Mouse (Mus musculus): ENCODE data around the gene Tdgf1. TPM values are rescaled to one million over a fixed set of nuclear protein-coding genes. Genes with fewer than 3 reads are reported as not detected.

The Tdgf1 gene
- 0.62 and 0.63 TPM in 2 replicates for polyA plus RNA-seq (2014; fragmentation: Nextera tagmentation; extraction: Ambion mirVana)

DNA sequence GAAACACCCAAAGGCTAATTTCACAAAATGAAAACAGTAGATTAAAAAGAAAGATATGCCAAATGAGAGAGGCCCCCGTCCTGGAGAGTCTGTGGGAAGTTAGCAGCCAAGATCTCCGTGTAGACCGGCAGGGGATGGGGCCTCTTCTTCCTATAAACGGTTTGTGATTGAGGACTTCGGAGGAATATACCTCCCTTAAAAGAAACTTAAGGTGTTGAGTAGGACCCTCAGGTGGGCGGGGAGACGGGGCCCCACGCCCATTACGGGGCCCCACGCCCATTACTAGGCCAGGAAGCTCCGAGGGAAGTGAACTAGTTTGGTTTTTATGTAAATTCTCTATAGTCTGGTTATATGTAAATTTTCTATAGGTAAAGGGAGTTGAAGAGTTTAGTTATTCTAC is at the start of gene Tdgf1:
Tdgf1 (minus strand) TSS at position 233 of the 400 bp plus-strand sequence.
- Histone ChIP-seq H3K9me3 (ENCODE audit: control insufficient read depth, low read length) (no peaks in the 10 kb centered on the region), H3K4me3 (ENCODE audit: low read depth, low read length) (no peak within 1 kb of the TSS), H3K27me3 (replicated peaks; ENCODE audit: control insufficient read depth, insufficient read depth, low read length) (peaks cover 46% of the 10 kb centered on the region), H3K9ac (ENCODE audit: low read depth, low read length) (no peak within 1 kb of the TSS), H3K4me2 (ENCODE audit: low read depth, low read length) (0 out of 2 replicates have a peak within 1 kb of the TSS, but pooled peaks have one; percentile 15), H3K36me3 (ENCODE audit: control insufficient read depth, insufficient read depth, low read length) (no peaks in the 10 kb centered on the region), H3K27ac (replicated peaks; ENCODE audit: low read depth, low read length) (no peak within 1 kb of the TSS), H3K4me1 (ENCODE audit: control insufficient read depth, insufficient read depth, low read length) (no peaks in the 10 kb centered on the region)
- no peak for DNase-seq (ENCODE audit: low spot score)
- no peak for ATAC-seq (ENCODE audit: low read depth)
- 12% methylated on average over 11 of the region's 11 CpGs for WGBS

DNA sequence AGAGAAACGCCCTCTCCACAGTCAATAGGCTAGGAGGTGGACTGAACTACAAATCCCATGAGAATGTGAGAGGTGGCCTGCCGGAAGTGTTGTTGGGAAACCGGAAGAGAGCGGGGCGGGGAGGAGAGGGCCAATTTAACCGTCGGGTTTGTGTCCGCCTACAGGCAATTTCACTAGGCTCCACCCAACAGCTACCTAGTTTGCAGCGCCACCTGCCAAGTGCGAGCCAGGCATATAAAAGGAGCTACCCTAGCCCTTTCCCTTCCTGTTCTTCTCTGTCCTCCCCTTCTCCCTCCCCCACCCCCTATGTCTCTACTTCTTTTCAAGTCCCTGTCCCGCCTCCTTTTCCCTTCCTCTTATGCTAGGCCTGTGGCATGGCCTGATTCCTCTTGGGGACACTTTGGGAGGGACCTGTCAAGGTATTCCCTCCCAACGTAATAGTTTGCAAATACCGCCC is 48.8 kb upstream of the Tdgf1 start:
- Histone ChIP-seq H3K27me3 (replicated peaks; ENCODE audit: control insufficient read depth, insufficient read depth, low read length) (no peaks in the 10 kb centered on the region), H3K4me1 (ENCODE audit: control insufficient read depth, insufficient read depth, low read length) (no peaks in the 10 kb centered on the region), H3K4me3 (ENCODE audit: low read depth, low read length) (peak overlapping the region; percentile 41), H3K9ac (ENCODE audit: low read depth, low read length) (0 out of 2 replicates have a peak overlapping the region, but pooled peaks have one; percentile 34), H3K9me3 (ENCODE audit: control insufficient read depth, low read length) (no peaks in the 10 kb centered on the region), H3K36me3 (ENCODE audit: control insufficient read depth, insufficient read depth, low read length) (no peaks in the 10 kb centered on the region), H3K4me2 (ENCODE audit: low read depth, low read length) (peak overlapping the region; percentile 51), H3K27ac (replicated peaks; ENCODE audit: low read depth, low read length) (no peak overlapping the region)
- ATAC-seq (ENCODE audit: low read depth) (peak; percentile 84), DNase-seq (ENCODE audit: low spot score) (peak; percentile 93)
- 10% methylated on average over 13 of the region's 13 CpGs for WGBS

- 41% methylated on average over 3 of the region's 3 CpGs for WGBS
- ATAC-seq (ENCODE audit: low read depth) (no peak), DNase-seq (ENCODE audit: low spot score) (no peak)
- no peaks in the 10 kb centered on the region for H3K27me3 ChIP-seq (replicated peaks; ENCODE audit: control insufficient read depth, insufficient read depth, low read length)
- no peak overlapping the region for H3K9ac ChIP-seq (ENCODE audit: low read depth, low read length)
- H3K4me3 ChIP-seq (ENCODE audit: low read depth, low read length): no peak overlapping the region
- no peaks in the 10 kb centered on the region for H3K36me3 ChIP-seq (ENCODE audit: control insufficient read depth, insufficient read depth, low read length)
- H3K4me1 ChIP-seq (ENCODE audit: control insufficient read depth, insufficient read depth, low read length): no peaks in the 10 kb centered on the region
- no peak overlapping the region for H3K27ac ChIP-seq (replicated peaks; ENCODE audit: low read depth, low read length)
- H3K9me3 ChIP-seq (ENCODE audit: control insufficient read depth, low read length): no peaks in the 10 kb centered on the region
- no peak overlapping the region for H3K4me2 ChIP-seq (ENCODE audit: low read depth, low read length)
These were observed 47.3 kb upstream of the Tdgf1 start for GRCm38 (mm10) chr9:110993281-110993709.

DNA sequence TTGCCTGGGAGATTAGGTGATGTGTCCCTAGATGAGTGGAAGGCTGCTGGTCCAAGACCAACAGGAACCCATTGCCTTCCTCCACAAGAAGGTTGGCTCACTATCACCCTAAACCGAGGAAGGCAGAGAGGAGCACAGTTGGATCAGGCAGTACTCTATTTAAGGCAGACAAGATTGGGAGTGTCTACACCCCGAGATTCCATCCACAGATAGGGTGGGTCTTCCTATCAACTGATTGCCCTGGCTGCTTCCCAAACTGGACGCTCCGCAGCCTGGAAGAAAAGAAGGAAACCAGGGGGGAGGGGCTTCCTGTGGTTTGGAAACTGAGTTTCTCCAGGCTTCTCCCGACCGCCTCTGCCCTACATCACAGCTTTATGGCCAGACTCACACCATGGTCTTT is 44.2 kb upstream of the Tdgf1 start, which contains the start of gene Rtp3:
Rtp3 (minus strand) TSS at position 380 of the 400 bp plus-strand sequence.
- no peak for ATAC-seq (ENCODE audit: low read depth)
- no peak for DNase-seq (ENCODE audit: low spot score)
- Histone ChIP-seq H3K9me3 (ENCODE audit: control insufficient read depth, low read length) (no peaks in the 10 kb centered on the region), H3K9ac (ENCODE audit: low read depth, low read length) (no peak within 1 kb of the TSS), H3K27me3 (replicated peaks; ENCODE audit: control insufficient read depth, insufficient read depth, low read length) (no peaks in the 10 kb centered on the region), H3K36me3 (ENCODE audit: control insufficient read depth, insufficient read depth, low read length) (no peaks in the 10 kb centered on the region), H3K4me1 (ENCODE audit: control insufficient read depth, insufficient read depth, low read length) (no peaks in the 10 kb centered on the region), H3K4me3 (ENCODE audit: low read depth, low read length) (no peak within 1 kb of the TSS), H3K27ac (replicated peaks; ENCODE audit: low read depth, low read length) (no peak within 1 kb of the TSS), H3K4me2 (ENCODE audit: low read depth, low read length) (no peak within 1 kb of the TSS)
- 67% methylated on average over 5 of the region's 6 CpGs for WGBS

GRCm38 (mm10) chr9:110989543-110989942 is 43.6 kb upstream of the Tdgf1 start:
- WGBS: 91% methylated on average over 2 of the region's 2 CpGs
- no peak for ATAC-seq (ENCODE audit: low read depth)
- DNase-seq (ENCODE audit: low spot score): no peak

DNA sequence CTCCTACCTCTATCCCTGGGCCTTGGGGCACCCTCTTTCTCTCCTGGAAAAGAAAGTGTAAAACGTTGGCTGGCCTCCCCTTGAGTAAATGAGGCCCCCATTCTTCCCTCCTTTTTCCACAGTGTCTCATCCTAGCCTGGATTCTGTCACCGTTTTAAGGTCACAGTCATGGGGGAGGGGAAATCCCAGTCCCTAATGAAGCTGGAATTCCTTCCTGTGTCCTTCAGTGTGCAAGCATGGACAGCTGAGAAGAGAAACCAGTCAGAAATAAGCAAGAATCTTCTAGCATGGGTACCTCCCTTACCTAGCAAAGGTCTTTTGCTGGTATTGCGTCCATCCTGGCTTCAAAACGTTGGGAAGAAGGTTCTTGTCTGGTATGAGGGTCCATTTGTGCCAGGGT is 43.2 kb upstream of the Tdgf1 start:
- H3K27me3 ChIP-seq (replicated peaks; ENCODE audit: control insufficient read depth, insufficient read depth, low read length): no peaks in the 10 kb centered on the region
- H3K36me3 ChIP-seq (ENCODE audit: control insufficient read depth, insufficient read depth, low read length): no peaks in the 10 kb centered on the region
- H3K4me2 ChIP-seq (ENCODE audit: low read depth, low read length): no peak overlapping the region
- H3K4me1 ChIP-seq (ENCODE audit: control insufficient read depth, insufficient read depth, low read length): no peaks in the 10 kb centered on the region
- no peaks in the 10 kb centered on the region for H3K9me3 ChIP-seq (ENCODE audit: control insufficient read depth, low read length)
- H3K27ac ChIP-seq (replicated peaks; ENCODE audit: low read depth, low read length): no peak overlapping the region
- no peak overlapping the region for H3K4me3 ChIP-seq (ENCODE audit: low read depth, low read length)
- ATAC-seq (ENCODE audit: low read depth): no peak
- H3K9ac ChIP-seq (ENCODE audit: low read depth, low read length): no peak overlapping the region
- WGBS: 62% methylated on average over 4 of the region's 4 CpGs
- DNase-seq (ENCODE audit: low spot score): no peak

More at GRCm38 (mm10) chr9:110989543-110989942, 43.6 kb upstream of the Tdgf1 start:
- Histone ChIP-seq H3K4me3 (ENCODE audit: low read depth, low read length) (no peak overlapping the region), H3K27ac (replicated peaks; ENCODE audit: low read depth, low read length) (no peak overlapping the region), H3K4me1 (ENCODE audit: control insufficient read depth, insufficient read depth, low read length) (no peaks in the 10 kb centered on the region), H3K27me3 (replicated peaks; ENCODE audit: control insufficient read depth, insufficient read depth, low read length) (no peaks in the 10 kb centered on the region), H3K9ac (ENCODE audit: low read depth, low read length) (no peak overlapping the region), H3K9me3 (ENCODE audit: control insufficient read depth, low read length) (no peaks in the 10 kb centered on the region), H3K4me2 (ENCODE audit: low read depth, low read length) (no peak overlapping the region), H3K36me3 (ENCODE audit: control insufficient read depth, insufficient read depth, low read length) (no peaks in the 10 kb centered on the region)

GRCm38 (mm10) chr9:110988078-110988477 is 42.1 kb upstream of the Tdgf1 start:
- WGBS: 73% methylated on average over 3 of the region's 3 CpGs
- Histone ChIP-seq H3K9me3 (ENCODE audit: control insufficient read depth, low read length) (no peaks in the 10 kb centered on the region), H3K4me2 (ENCODE audit: low read depth, low read length) (no peak overlapping the region), H3K27ac (replicated peaks; ENCODE audit: low read depth, low read length) (no peak overlapping the region), H3K9ac (ENCODE audit: low read depth, low read length) (no peak overlapping the region), H3K27me3 (replicated peaks; ENCODE audit: control insufficient read depth, insufficient read depth, low read length) (no peaks in the 10 kb centered on the region), H3K4me3 (ENCODE audit: low read depth, low read length) (no peak overlapping the region), H3K4me1 (ENCODE audit: control insufficient read depth, insufficient read depth, low read length) (no peaks in the 10 kb centered on the region), H3K36me3 (ENCODE audit: control insufficient read depth, insufficient read depth, low read length) (no peaks in the 10 kb centered on the region)
- ATAC-seq (ENCODE audit: low read depth) (no peak), DNase-seq (ENCODE audit: low spot score) (no peak)

GRCm38 (mm10) chr9:110987331-110987730 is 41.4 kb upstream of the Tdgf1 start:
- no peaks in the 10 kb centered on the region for H3K36me3 ChIP-seq (ENCODE audit: control insufficient read depth, insufficient read depth, low read length)
- 81% methylated on average over 4 of the region's 4 CpGs for WGBS
- no peak overlapping the region for H3K4me2 ChIP-seq (ENCODE audit: low read depth, low read length)
- no peak for ATAC-seq (ENCODE audit: low read depth)
- no peaks in the 10 kb centered on the region for H3K27me3 ChIP-seq (replicated peaks; ENCODE audit: control insufficient read depth, insufficient read depth, low read length)
- no peaks in the 10 kb centered on the region for H3K9me3 ChIP-seq (ENCODE audit: control insufficient read depth, low read length)
- H3K9ac ChIP-seq (ENCODE audit: low read depth, low read length): no peak overlapping the region
- no peak for DNase-seq (ENCODE audit: low spot score)
- H3K4me1 ChIP-seq (ENCODE audit: control insufficient read depth, insufficient read depth, low read length): no peaks in the 10 kb centered on the region
- no peak overlapping the region for H3K4me3 ChIP-seq (ENCODE audit: low read depth, low read length)
- no peak overlapping the region for H3K27ac ChIP-seq (replicated peaks; ENCODE audit: low read depth, low read length)

GRCm38 (mm10) chr9:110985951-110986350 is 40.0 kb upstream of the Tdgf1 start:
- no peaks in the 10 kb centered on the region for H3K9me3 ChIP-seq (ENCODE audit: control insufficient read depth, low read length)
- WGBS: 88% methylated on average over 8 of the region's 8 CpGs

More at GRCm38 (mm10) chr9:110985951-110986350, 40.0 kb upstream of the Tdgf1 start:
- H3K27me3 ChIP-seq (replicated peaks; ENCODE audit: control insufficient read depth, insufficient read depth, low read length): no peaks in the 10 kb centered on the region
- no peaks in the 10 kb centered on the region for H3K36me3 ChIP-seq (ENCODE audit: control insufficient read depth, insufficient read depth, low read length)
- no peak for DNase-seq (ENCODE audit: low spot score)
- no peak overlapping the region for H3K9ac ChIP-seq (ENCODE audit: low read depth, low read length)
- no peak overlapping the region for H3K27ac ChIP-seq (replicated peaks; ENCODE audit: low read depth, low read length)
- H3K4me2 ChIP-seq (ENCODE audit: low read depth, low read length): no peak overlapping the region
- H3K4me3 ChIP-seq (ENCODE audit: low read depth, low read length): no peak overlapping the region
- ATAC-seq (ENCODE audit: low read depth): no peak
- H3K4me1 ChIP-seq (ENCODE audit: control insufficient read depth, insufficient read depth, low read length): no peaks in the 10 kb centered on the region
